Mouse (Mus musculus) liver, embryonic 14.5 days (tissue): Measurements from ENCODE around the gene Gtf2a1.

Experiments used
- CTCF ChIP-seq: IDR thresholded peaks from 2 replicates; pipeline ENCODE4 v1.5.1; 2016; ENCODE audit warnings: antibody characterized with exemption, low read depth, control low read depth
- EP300 ChIP-seq: IDR thresholded peaks from 2 replicates; pipeline ENCODE4 v1.6.1; 2016; ENCODE audit warnings: antibody characterized with exemption, low read depth

DNA sequence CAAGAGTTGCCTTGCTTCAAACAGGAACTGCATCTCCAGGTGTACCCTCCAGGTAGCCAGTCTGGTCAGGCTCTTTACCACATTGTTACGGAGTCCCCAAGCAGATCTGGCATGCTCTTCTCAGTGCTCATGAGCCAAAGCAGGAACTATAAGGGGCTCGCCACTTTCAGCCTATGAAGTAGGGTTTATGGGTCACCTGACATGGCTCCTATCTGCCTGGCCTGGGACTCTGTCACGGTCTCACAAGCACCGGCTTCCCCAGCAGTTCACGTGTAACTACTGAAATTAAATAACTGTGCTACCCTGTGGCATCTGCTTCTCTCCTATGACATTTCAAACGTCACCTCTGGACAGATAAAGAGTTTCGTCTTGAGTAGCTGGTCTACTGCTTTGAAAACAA, 50.1 kb downstream of the Gtf2a1 start:
- TF ChIP-seq CTCF (no peak), EP300 (no peak)
